Mouse (Mus musculus): Measurements from ENCODE around the gene Negr1.

Gene Negr1

GRCm38 (mm10) chr3:157116024-157116423, 554.4 kb downstream of the Negr1 start:
- no peak for DNase-seq

DNA sequence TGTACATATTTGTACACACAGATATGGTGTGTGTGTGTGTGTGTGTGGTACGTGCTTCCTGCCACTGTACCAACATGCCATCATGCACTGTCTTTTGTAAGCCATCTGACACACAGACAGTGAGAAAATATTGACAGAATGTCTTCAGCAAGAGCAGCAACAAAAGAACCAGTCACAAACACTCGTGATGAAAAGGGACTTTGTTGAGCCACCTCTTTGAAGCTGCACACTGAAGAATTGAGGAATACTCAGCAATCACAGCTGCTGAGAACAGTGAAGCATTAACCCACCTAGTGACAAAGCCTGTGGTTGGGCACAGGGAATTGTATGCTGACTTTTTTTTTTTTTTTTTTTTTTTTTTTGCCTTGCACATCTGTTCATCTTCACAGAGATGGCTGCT, 558.3 kb downstream of the Negr1 start:
- no peak for DNase-seq

DNA sequence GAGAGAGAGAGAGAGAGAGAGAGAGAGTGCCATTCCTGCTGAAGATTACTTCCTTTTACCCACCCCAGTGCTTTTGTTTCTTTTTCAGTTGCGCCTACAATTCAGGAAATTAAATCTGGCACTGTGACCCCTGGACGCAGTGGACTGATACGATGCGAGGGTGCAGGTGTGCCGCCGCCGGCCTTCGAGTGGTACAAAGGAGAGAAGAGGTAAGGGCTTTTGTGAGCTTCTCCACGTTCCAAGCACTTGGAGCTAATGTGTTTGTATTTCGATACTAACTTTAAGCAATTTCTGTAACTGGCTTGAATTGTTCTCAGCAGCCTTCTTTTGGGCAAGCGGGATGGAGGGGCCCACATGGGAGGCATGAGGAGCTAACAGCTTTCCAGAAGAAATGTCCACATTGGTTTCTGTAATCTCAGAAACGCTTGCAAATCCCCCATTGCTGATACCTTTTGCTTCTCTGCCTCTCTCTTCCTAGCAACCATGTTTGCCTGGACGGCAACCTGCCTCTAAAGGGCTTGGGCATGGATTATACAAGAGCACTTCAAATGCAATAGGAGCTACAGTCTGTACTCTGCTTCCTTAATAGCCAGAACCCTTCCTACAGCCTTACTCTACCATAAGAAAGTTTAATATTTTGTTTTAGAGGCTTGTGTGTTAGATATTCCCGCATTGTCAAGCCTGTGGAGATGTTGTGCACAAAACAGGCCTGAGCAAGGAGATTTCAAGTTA, 584.7 kb downstream of the Negr1 start:
- DNase-seq: peak in 1 of 2 experiments; percentile 7

- no peak for DNase-seq
These were observed 593.3 kb downstream of the Negr1 start for GRCm38 (mm10) chr3:157154902-157155301.

GRCm38 (mm10) chr3:157155513-157155912, 593.9 kb downstream of the Negr1 start:
- no peak for DNase-seq

GRCm38 (mm10) chr3:157164840-157165595, 603.4 kb downstream of the Negr1 start:
- DNase-seq: no peak

DNA sequence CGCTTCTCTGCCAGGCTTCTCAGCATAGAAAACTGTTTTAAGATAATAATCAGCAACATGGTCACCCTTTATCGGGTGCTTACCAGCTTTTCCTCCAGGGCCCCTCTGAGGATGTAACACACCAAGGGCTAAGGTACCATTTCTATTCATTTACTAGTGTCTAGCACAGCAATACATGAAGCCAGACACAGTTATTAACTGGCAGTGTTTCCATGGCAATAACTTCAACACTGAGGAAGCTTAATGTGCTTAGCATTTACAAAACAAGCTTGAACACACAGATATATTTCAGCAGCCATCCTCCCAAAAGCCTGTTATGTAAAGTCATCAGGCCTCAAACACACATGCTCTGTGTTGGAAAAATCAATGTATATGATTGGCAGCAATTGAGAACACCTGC, 620.4 kb downstream of the Negr1 start:
- no peak for DNase-seq

DNA sequence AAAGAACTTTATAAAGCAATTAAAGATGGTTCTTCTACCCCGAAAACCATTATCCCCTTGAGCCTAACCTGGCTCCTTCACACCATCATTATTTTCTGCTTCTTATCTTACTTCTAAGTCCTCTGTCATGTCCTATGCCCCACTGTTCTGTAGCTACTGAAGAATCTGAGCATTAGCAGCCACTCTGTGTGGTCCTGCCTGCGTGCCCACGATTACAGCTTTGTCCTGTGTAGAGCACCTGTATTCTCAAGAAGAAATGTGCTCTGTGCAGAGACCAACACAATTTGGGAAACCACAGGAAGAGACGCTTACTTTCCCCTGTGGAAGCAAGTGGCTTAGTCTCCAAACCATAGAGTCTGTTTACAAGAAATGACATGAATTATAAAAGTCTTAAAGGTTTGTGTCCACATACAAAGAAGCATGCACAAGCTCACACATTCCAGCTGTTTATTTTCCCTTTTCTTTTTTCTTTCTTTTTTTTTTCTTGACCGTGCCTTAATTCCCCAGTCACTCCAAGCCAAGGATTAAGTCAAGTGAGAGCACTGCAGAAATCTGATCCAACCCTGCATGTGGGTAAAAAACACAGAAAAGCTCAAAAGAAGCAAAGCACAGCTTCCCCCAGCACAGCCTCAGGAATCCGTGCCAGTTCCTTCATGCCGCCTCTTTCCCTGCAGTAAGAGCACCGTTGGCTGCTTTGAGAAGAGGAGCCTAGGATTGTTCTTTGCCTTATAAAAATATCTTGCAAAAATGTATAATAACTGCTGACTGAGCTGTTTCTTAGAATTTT, 627.5 kb downstream of the Negr1 start:
- DNase-seq: no peak

DNA sequence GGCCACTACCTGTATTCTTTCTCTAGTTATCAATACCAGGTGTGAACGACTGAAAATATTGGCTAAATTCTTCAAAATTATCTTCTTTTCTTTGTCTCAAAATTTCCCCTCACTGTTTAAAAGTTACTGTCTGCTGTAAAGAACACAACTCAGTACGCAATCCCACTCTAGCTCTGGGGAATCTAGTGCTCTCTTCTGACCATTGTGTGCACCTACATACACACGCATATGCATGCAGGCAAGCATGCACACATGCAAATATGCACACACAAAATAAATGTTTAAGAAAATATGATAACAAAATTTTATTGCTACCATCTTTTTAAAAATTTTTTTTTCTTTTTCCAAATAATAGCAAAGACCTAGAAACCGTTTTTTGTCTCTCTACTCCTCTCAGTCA, 628.2 kb downstream of the Negr1 start:
- no peak for DNase-seq

GRCm38 (mm10) chr3:157190551-157190950, 629.0 kb downstream of the Negr1 start:
- DNase-seq: no peak

DNA sequence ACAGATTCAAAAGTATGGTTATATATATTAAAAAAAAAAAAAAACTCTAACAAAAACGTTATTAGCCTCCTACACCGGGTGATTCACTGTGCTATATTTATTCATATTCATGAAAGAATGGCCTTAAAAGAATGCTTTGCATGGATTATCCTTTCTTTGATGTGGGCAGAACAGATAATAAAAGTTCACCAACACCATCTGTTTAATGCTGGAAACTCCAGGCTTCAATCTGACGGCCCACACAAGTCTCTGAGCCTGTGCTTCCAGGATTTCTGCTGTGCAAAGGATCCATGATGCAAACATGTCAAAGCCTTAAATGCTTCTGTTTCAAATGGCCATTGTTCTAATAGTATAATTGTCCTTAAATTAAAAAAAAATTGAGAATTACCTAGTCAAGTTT, 630.4 kb downstream of the Negr1 start:
- DNase-seq: no peak

GRCm38 (mm10) chr3:157193141-157193540, 631.5 kb downstream of the Negr1 start:
- peak in 1 of 2 experiments; percentile 2 for DNase-seq

DNA sequence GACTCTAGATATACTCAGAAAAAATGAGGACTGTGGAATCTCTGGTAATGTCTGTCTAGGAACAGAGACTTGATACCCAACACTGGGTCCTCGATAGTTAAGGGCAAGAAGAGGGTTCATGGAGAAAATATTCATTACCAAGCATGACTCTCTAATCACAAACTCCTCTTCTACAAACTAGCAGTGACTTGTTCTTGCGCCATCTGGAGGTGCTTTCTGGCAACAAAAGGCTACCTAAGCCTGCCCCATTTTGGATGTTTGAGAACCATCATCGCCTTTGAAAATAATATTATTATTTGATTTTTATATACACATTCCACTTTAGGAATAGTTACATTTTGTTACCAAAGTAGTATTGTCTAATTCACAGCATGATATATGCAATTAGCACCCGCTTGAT, 637.1 kb downstream of the Negr1 start:
- no peak for DNase-seq

DNA sequence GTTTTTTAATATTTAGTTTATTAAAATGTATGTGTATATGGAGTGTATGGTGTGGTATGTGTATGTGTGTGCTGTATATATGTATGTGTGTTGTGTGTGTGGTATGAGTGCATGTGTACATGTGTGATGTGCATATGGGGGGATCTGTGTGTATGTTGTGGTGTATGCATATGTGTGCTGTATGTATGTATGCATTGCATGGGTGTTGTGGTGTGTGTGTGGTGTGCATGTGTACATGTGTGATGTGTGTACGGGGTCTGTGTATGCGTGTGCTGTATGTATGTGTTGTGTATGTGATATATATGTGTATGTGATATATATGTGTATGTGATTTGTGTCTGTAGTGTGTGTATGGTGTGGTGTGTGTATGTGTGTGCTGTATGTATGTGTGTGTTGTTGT, 640.1 kb downstream of the Negr1 start:
- no peak for DNase-seq

- no peak for DNase-seq
These were observed 642.0 kb downstream of the Negr1 start for GRCm38 (mm10) chr3:157203573-157203972.

DNA sequence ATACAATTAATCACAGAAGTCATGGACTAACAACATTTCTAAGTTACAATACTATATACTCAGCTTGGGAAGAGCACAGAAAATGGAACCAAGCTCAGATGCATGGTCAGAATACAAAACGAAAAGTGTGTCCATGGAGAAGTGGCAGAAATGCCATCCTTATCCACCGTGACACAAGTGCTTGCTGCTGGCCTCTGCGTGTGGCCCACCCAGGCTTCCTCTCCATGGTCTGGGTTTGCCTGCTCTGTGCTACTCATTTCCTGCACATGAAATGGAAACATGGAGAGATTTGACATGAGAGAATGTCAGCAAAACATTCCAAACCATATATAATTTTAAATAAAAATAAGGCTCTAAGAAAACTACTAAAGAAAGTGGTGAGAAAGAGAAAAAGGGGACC, 645.2 kb downstream of the Negr1 start:
- no peak for DNase-seq

DNA sequence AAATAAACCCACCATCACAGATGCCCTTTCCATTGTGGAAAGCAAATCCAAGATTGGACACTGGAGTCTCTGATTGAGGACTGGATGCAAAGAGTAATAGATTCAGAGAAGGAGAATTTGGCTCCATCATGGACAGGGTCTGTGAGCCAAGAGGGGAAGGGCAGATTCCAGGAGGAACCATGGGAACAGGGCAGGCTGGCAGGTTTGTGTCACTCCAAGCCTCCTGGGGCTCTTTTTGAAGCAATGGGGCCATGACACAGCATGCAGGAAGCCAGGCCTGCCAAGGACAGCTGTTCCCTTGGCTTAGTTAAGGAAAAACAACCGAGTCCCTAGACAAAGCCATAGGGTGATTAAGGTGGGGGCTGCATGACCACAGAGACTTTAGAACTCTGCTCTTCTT, 647.4 kb downstream of the Negr1 start:
- no peak for DNase-seq

DNA sequence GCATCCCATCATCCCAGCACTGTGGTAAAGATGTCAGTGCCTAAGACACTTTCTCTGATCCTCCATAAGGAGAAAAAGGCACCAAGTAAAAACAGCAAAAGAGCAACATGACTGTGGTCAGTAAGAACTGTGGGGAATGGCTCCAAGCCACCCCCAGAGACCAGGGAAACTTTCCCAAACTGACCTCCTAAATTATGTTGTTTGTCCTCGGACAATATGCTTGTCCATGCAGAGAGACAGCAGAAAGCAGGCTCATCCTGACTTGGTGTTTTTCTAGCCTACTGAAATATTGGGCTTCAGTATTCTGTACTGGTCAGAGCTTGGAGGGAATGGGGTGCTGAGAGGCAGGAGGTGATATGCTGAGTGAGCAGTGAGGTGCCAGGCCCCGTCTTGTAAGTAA, 647.8 kb downstream of the Negr1 start:
- DNase-seq: no peak

DNA sequence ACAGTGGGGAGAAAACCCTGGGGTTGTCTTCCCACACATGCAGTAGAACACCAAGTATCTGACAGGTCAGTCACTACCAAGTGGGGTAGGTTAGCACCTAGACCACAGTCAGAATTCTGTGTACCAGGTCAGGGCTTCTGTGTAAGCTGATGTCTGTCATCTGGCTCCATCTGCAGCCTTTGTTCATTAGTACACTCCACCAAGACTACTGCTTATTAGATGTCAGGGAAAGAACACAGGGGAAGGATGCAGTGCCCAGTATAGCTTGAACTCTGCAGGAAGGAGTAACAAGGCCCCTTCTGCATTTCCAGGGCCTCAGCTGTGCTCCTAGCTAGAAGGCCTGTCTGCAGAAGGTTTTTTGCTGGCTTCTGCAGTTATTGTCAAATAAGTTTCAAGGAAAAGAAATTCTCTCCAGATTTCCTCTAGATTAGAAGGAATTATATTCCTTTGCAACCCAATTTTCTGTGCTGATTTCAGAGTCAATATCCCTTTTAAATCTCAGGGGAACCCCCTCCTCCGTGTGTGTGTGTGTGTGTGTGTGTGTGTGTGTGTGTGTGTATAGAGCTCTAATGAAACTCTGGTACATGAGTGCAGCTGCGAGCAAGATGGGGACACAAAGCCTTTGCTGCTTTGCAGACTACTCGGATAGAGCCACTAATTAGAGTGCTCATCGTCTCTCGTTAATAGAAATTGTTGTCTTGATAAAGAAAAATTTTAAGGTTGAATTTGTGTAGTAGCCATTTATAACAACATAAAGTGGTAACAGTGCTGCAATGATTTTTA, 654.5 kb downstream of the Negr1 start:
- DNase-seq: no peak

GRCm38 (mm10) chr3:157217794-157218193, 656.2 kb downstream of the Negr1 start:
- no peak for DNase-seq

DNA sequence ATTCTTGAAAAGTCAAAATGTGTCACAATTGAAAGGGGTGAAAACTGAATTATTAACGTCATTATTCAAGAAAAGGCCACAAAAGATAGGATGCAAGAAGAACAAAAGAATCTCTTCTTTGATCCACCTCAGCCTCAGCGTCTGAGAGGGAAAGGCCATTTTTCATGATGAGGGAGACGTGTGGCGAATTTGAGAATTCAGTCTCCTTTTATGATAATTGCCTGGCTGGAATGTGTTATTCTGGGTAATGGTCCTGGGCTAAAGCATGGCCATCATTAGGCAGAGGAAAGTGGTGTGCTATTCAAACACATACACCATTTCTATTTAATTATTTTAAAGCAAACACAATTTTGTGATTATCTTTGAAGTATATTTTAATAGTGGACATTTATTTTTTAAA, 663.3 kb downstream of the Negr1 start:
- no peak for DNase-seq

DNA sequence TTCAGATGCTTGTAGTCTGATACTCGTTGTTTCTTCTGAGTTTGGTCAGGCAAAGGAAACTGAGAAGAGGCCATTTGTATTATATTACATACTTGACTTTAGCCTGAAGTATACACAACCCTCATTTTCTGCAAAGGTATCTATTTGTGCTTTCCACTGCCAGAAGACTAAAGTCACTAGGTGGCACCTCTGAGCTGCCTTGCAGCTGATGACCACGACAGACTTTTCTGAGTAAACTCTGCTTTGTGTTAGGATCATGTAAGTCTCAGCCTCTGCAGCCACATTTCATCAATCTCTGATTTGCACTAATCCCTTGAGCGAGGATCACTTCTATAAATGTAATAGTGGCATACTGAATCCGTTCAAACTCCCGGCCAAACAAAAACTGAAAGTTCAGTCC, 671.1 kb downstream of the Negr1 start:
- no peak for DNase-seq

DNA sequence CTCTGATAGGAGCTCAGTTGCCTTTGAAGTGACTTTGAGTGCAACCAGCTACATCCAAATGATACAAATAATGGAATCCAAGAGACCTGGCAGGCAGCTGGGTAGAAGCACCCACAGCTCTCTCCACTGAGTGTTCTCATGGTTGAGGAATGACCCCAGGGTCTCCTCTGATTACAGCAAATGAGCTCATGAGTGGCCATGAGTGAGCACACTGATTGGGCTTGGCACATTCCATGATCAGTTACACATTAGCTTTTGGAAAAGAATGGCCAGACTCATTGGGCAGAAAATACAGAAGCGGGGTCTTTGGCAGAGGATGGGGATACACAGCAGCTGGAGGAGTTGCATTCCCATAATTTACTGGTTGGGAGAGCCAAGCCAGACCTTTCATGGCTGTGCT, 678.6 kb downstream of the Negr1 start:
- no peak for DNase-seq
